Mouse (Mus musculus) left cerebral cortex, adult 18-20 months (tissue): ENCODE results near the gene Fam228b. TPM values are rescaled to one million over a fixed set of nuclear protein-coding genes. Genes with fewer than 3 reads are reported as not detected.
"Not testable (repeated sequence)": the region's sequence is repeated elsewhere in the genome, so short reads cannot be mapped to it uniquely, and the experiment has no call there.

ENCODE experiments used
- DNase-seq, 2 experiments: peaks; one replicate each; pipeline ENCODE4 v3.0.0; 2021 to 2022; ENCODE audit warnings: low spot score in 2 of 2, mixed read lengths in 1 of 2
- total RNA-seq, 2 experiments: library from RNA; stranded (reverse); gene quantifications; 2 replicates each; pipeline ENCODE4 v1.2.3; 2021

Fam228b gene
- total RNA-seq, 2 experiments from 2014 or later, result 15.0 to 24.1 TPM

- no peak for DNase-seq
Measured at GRCm38 (mm10) chr12:4744486-4744885, 24.6 kb downstream of the Fam228b start.

GRCm38 (mm10) chr12:4742183-4742582 is 26.9 kb downstream of the Fam228b start:
- DNase-seq, result no peak

GRCm38 (mm10) chr12:4740823-4741222 is 28.2 kb downstream of the Fam228b start:
- no peak for DNase-seq

- DNase-seq, result no peak
Measured at GRCm38 (mm10) chr12:4738031-4738576, 31.0 kb downstream of the Fam228b start, which contains the start of gene Fam228a. Gene Fam228a, minus strand, starts transcription at chr12:4738430.

GRCm38 (mm10) chr12:4732332-4732731 is 36.7 kb downstream of the Fam228b start:
- no peak for DNase-seq

- no peak for DNase-seq
Measured at GRCm38 (mm10) chr12:4731629-4732028, 37.4 kb downstream of the Fam228b start.

- no peak for DNase-seq
Measured at GRCm38 (mm10) chr12:4729165-4729564, 39.9 kb downstream of the Fam228b start.

GRCm38 (mm10) chr12:4719762-4720754 is 49.0 kb downstream of the Fam228b start:
- DNase-seq, result no peak

GRCm38 (mm10) chr12:4719066-4719761 is 49.9 kb downstream of the Fam228b start:
- no peak for DNase-seq

- DNase-seq, result no peak
Measured at GRCm38 (mm10) chr12:4717417-4717816, 51.6 kb downstream of the Fam228b start.

GRCm38 (mm10) chr12:4715606-4716005 is 53.5 kb downstream of the Fam228b start:
- no peak for DNase-seq

GRCm38 (mm10) chr12:4713361-4713760 is 55.7 kb downstream of the Fam228b start:
- no peak for DNase-seq

GRCm38 (mm10) chr12:4709926-4710325 is 59.1 kb downstream of the Fam228b start:
- DNase-seq, result no peak

GRCm38 (mm10) chr12:4708881-4709604 is 60.0 kb downstream of the Fam228b start:
- DNase-seq, result no peak

- DNase-seq, result no peak
Measured at GRCm38 (mm10) chr12:4708296-4708695, 60.8 kb downstream of the Fam228b start.

GRCm38 (mm10) chr12:4707488-4708017 is 61.5 kb downstream of the Fam228b start:
- DNase-seq, result no peak

GRCm38 (mm10) chr12:4706901-4707300 is 62.2 kb downstream of the Fam228b start:
- DNase-seq, result no peak

- DNase-seq, result no peak
Measured at GRCm38 (mm10) chr12:4706175-4706574, 62.9 kb downstream of the Fam228b start.

- DNase-seq, result not testable (repeated sequence)
Measured at GRCm38 (mm10) chr12:4705626-4706025, 63.4 kb downstream of the Fam228b start.

GRCm38 (mm10) chr12:4694534-4694933 is 74.5 kb downstream of the Fam228b start:
- DNase-seq, result no peak

- no peak for DNase-seq
Measured at GRCm38 (mm10) chr12:4691193-4691592, 77.9 kb downstream of the Fam228b start.
